Mouse (Mus musculus): ENCODE data around the gene Narfl. TPM values are rescaled to one million over a fixed set of nuclear protein-coding genes. Genes with fewer than 3 reads are reported as not detected.
A peak's percentile ranks its signal among the peaks of the same experiment; 100 is the strongest.

Gene Narfl
- total and polyA plus RNA-seq, 3 experiments, result 30.6 to 34.3 TPM; not detected in 1

DNA sequence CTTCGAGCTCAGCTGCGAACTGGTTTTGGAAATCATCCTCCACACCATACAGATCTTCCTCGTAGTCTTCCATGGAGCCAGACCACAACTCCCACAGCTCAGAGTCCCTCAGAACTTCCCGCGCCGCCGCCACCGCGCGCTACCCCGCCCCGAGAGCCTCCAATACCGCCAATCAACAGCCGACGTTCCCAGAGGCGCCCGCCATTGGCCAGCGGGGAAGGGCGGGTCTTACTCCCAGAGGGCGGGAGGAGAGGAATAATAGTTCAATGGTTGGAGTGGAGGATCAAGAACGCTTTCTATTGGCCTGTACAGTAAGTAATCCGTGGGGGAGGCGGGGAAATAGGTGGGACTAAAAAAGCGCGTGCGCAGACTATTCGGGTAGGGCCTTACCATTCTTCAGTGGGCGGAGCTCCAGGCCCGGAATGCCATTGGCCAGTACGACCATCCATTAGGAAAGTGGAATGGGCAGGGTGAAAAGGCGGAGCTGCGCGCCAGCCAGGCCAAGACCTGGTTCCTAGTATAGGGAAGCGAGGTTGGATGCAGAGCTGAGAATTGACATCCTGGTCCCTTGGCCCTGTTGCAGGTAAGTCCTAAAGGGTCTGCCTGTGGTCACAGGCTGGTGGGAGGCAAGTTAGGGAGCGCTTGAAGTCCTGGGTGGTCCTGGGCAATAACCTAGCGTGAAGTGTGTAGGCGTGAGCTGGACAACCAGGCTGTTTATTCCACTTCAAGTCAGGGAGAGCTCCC is 46.1 kb upstream of the Narfl start, which contains the start of the genes Chtf18 and Rpusd1 (continued):
- TF ChIP-seq CTCF (IDR thresholded peaks at IDR 0.05 in 2 of 3, conservative IDR thresholded peaks at IDR 0.05 in 1 of 3; ENCODE audit: control insufficient read depth in 1 of 3, insufficient read depth in 1 of 3, low read depth in 2 of 3, low read length in 3 of 3, poor library complexity in 1 of 3, severe bottlenecking in 1 of 3) (no peak), ZC3H11A (IDR thresholded peaks at IDR 0.05; ENCODE audit: low read depth, low read length) (no peak), POLR2AphosphoS5 (IDR thresholded peaks at IDR 0.05; ENCODE audit: borderline replicate concordance, low read depth, low read length) (no peak)

- H3K36me3 ChIP-seq (ENCODE audit: control insufficient read depth in 1 of 2, insufficient read depth in 2 of 2, low read length in 2 of 2), result no peaks in the 10 kb centered on the region
- no peak for DNase-seq (ENCODE audit: low read depth, low spot score)
- TF ChIP-seq E2F4 (IDR thresholded peaks at IDR 0.05; ENCODE audit: borderline replicate concordance, low read depth, low read length) (no peak), TBP (IDR thresholded peaks at IDR 0.05; ENCODE audit: low read depth, low read length) (no peak), POLR2AphosphoS5 (IDR thresholded peaks at IDR 0.05; ENCODE audit: borderline replicate concordance, low read depth, low read length) (no peak), EP300 (IDR thresholded peaks at IDR 0.05; ENCODE audit: low read depth in 1 of 2, low read length in 2 of 2) (no peak), USF1 (IDR thresholded peaks at IDR 0.05; ENCODE audit: low read depth, low read length) (no peak), HCFC1 (IDR thresholded peaks at IDR 0.05; ENCODE audit: low read depth, low read length) (no peak), NELFE (IDR thresholded peaks at IDR 0.05; ENCODE audit: low read depth, low read length) (no peak), SMC3 (IDR thresholded peaks at IDR 0.05; ENCODE audit: low read depth, low read length) (no peak), MAX (IDR thresholded peaks at IDR 0.05; ENCODE audit: low read length) (no peak), GATA1 (IDR thresholded peaks at IDR 0.05; ENCODE audit: low read depth, low read length) (no peak), ZKSCAN1 (IDR thresholded peaks at IDR 0.05; ENCODE audit: low read depth, low read length) (no peak), MAFK (IDR thresholded peaks at IDR 0.05; ENCODE audit: borderline replicate concordance, low read depth, low read length) (no peak), TAL1 (IDR thresholded peaks at IDR 0.05; ENCODE audit: low read length) (no peak), JUND (IDR thresholded peaks at IDR 0.05; ENCODE audit: low read depth, low read length) (no peak), NRF1 (IDR thresholded peaks at IDR 0.05; ENCODE audit: insufficient read depth, low read depth, low read length, poor library complexity, severe bottlenecking) (no peak), MYC (IDR thresholded peaks at IDR 0.05; ENCODE audit: low read depth, low read length) (no peak), POLR2AphosphoS2 (IDR thresholded peaks at IDR 0.05; ENCODE audit: low read length) (no peak), USF2 (IDR thresholded peaks at IDR 0.05; ENCODE audit: borderline replicate concordance in 1 of 2, insufficient read depth in 1 of 2, low read depth in 1 of 2, low read length in 2 of 2) (no peak)
Measured at GRCm38 (mm10) chr17:25728009-25728270, 45.6 kb upstream of the Narfl start.

More at GRCm38 (mm10) chr17:25728009-25728270, 45.6 kb upstream of the Narfl start:
- Histone ChIP-seq H3K27me3 (ENCODE audit: control insufficient read depth in 1 of 2, insufficient read depth in 2 of 2, low read length in 2 of 2) (no peaks in the 10 kb centered on the region), H3K27ac (ENCODE audit: control insufficient read depth, low read depth, low read length) (no peak overlapping the region), H3K4me1 (ENCODE audit: control insufficient read depth in 1 of 2, insufficient read depth in 2 of 2, low read length in 2 of 2) (peaks cover 0 to 16% of the 10 kb centered on the region in 2 experiments; a peak in 2 of 4 replicates), H3K79me2 (ENCODE audit: control insufficient read depth, insufficient read depth, low read length, poor library complexity) (peaks cover 8% of the 10 kb centered on the region), H3K9ac (ENCODE audit: control insufficient read depth, low read depth, low read length, poor library complexity, severe bottlenecking) (peak overlapping the region; percentile 73), H3K9me3 (replicated peaks; ENCODE audit: insufficient read depth, low read length) (no peaks in the 10 kb centered on the region), H3K4me3 (ENCODE audit: control insufficient read depth in 1 of 2, insufficient read depth in 1 of 2, low read depth in 2 of 2, low read length in 2 of 2) (peak overlapping the region; percentile 73 to 81)
